Mouse (Mus musculus) frontal cortex, postnatal 36 days (tissue): ENCODE data around the gene Igfbp3.

ENCODE experiments used
- DNase-seq, 2 experiments: peaks; one replicate each; pipeline ENCODE4 v3.0.0; 2022; ENCODE audit warnings: low spot score in 2 of 2

The Igfbp3 gene

DNA sequence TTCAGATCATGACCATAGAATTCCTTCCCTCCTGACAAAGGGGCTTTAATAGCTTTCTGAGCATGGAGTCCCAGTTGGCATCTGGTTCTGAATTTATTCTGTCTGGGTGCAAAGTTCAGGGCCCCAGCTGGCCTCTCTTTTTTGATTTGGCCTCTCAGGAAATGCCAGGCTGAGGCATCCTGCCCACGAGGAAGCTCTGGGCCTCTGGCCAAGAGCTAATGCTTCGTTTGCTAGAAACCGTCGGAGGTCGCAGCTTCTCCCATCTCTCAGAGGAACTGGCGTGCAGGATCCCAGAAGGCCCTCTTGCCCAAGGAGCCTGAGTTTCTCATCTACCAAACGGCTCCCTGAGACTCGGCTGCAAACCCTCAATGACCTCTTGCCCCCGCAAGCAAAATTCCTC is 2.5 kb downstream of the Igfbp3 start:
- DNase-seq: no peak

DNA sequence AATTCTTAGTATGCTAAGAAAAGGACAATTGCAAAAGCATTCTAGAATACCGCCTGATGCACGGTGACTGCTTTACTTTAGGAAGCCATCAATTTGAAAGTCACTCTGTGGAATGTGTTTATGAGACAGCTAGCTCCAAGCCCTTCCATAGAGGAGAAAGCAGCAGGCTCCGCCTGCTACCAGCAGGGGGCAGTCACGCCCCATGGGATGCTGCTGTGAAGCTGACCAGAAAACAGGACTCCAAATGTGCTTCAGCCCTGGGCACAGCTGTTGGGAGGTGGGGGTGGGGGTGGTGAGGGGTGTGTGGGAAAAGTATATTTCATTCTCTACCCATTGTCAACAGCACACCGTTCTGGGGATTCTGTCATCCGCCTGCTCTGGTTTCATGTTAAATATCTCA is 3.4 kb downstream of the Igfbp3 start:
- DNase-seq: peak; percentile 77 to 82

- DNase-seq: no peak
These were observed 9.9 kb downstream of the Igfbp3 start for GRCm38 (mm10) chr11:7203846-7204245.

GRCm38 (mm10) chr11:7202206-7202605 is 11.5 kb downstream of the Igfbp3 start:
- DNase-seq: no peak

DNA sequence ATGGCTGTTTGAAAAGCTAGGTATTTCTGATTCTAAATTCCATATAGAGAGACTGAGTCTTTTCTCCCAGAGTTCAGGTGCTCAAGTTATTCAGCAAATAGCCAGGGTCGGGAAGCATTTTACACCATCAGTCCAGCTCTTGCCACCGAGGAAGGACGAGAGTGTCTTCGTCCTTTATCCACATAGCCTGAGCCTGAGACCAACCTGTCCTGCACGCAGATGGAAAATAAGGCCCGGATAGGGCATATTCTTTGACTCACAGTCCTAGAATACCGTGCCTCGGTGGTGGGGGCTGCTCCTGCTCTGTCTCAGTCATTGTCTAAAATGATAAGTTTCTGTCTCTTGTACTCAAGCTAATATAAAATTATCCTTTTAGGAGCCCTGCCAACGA is 13.3 kb downstream of the Igfbp3 start:
- no peak for DNase-seq

DNA sequence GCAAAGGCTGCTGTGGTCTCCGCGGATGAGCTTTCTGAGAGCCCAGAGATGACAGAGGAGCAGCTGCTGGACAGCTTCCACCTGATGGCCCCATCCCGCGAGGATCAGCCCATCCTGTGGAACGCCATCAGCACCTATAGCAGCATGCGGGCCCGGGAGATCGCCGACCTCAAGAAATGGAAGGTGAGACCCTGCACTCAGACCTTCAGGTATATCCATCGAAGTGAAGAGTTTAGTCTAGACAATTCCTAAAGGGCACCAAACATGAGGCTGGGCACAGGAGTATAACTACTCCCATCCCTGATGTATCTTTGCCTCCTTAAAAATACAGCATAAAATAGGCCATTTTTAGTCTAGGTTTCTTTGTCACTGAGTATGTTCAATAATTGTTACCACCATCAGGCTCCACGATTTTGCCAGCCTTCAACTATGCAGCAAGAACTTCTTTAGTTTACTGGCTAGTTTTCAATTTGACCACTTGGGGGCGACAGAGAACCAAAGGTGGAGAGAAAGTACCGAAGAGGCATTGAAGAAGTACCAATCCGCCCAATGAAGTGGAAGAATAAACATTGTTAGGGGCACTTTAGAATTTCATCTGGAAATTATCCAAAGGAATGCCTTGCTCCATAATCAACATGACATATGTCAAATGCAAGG is 13.9 kb downstream of the Igfbp3 start:
- DNase-seq: peak; percentile 55 to 60

- no peak for DNase-seq
These were observed 15.1 kb downstream of the Igfbp3 start for GRCm38 (mm10) chr11:7198481-7199256.

- no peak for DNase-seq
These were observed 15.7 kb downstream of the Igfbp3 start for GRCm38 (mm10) chr11:7198006-7198405.

GRCm38 (mm10) chr11:7197491-7197941 is 16.2 kb downstream of the Igfbp3 start, which contains the start of gene Igfbp1:
Gene Igfbp1 (plus strand): TSS chr11:7197782.
- no peak for DNase-seq

- DNase-seq: no peak
These were observed 18.4 kb downstream of the Igfbp3 start for GRCm38 (mm10) chr11:7195312-7195685.

DNA sequence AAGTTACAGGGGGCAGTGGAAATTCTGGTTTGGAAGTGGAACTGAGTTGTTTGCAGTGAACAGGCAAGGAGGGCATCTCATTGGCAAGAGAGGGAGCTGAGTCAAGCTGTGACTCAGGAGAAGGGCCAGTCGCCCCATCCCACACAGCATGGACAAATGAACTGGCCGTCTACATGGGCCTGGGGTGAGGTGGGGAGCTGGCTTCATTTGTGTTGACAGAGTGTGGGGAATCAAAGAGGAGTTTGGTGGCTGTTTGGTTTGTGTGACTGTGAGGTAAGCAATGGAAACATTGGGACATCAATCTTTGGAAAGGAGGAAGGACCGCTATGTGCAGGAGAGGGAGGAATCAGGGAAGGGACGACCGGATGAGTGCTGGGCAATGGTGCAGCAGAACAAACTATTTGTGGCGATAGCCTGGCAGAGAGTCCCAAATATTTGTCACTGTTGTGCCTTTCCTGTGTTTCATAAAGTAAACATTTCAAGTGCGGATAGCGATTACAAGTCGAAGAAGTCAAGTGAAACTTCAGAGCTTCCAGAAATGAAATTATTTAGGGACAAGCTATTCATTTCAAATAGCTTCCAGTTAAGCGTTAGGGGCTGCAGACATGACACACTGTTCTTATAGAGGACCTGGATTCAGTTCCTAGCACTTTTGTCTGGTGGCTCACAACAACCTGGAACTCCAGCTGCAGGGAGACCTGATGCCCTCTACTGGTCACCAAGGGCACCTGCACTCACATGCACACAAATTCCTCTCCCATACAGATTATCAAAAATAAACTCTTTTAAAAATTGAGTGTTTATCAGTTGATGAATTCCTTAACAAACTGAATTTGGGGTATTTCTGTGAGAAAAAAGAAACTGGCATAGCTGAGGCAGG is 19.1 kb downstream of the Igfbp3 start:
- no peak for DNase-seq

- DNase-seq: no peak
These were observed 20.6 kb downstream of the Igfbp3 start for GRCm38 (mm10) chr11:7193134-7193533.

GRCm38 (mm10) chr11:7192710-7193109 is 21.0 kb downstream of the Igfbp3 start:
- no peak for DNase-seq

- DNase-seq: no peak
These were observed 25.3 kb downstream of the Igfbp3 start, which contains the start of gene Gm11985 for GRCm38 (mm10) chr11:7188469-7188868. Gene Gm11985 (minus strand): TSS chr11:7188569.

DNA sequence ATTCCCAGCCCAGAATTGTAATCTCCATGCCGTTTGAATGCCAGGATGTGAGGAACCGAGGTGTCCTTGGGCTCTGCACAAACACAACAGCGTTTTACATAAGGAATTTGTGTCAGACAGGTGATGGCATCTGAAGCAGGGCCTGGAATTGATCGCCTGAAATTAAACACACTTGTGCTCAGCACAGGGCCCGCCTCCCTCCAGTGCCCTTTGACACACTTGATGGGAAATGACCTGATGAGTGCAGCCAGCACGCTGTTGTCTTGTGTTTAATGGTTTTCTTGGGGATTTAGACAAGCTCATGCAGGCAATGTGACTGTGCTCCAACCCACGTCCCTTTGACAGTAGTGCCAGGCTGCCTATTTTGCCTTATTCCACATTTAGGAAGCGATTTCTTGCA is 26.3 kb downstream of the Igfbp3 start:
- DNase-seq: no peak

GRCm38 (mm10) chr11:7184420-7184819 is 29.3 kb downstream of the Igfbp3 start:
- no peak for DNase-seq

- DNase-seq: no peak
These were observed 31.2 kb downstream of the Igfbp3 start for GRCm38 (mm10) chr11:7182409-7183042.

GRCm38 (mm10) chr11:7179276-7179675 is 34.4 kb downstream of the Igfbp3 start:
- no peak for DNase-seq

DNA sequence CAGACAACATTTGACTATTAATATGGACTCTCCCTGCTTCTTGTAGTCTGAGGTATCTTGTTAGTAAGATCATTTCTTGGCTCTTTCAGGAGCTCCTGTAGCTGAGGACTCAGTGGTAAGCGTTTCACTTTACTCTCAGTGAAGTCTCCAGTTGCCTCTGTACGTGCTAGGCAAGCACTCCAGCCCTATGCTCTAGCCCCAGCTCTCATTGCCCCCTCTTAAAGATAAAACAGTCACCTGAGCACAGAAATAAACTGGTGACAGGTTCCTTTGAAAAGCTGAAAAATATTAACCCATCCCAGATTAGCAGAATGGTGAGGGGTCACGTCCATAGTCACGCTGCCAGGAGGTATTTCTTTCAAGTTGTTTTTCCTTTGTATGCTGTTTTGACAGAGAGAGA is 35.0 kb downstream of the Igfbp3 start:
- no peak for DNase-seq

DNA sequence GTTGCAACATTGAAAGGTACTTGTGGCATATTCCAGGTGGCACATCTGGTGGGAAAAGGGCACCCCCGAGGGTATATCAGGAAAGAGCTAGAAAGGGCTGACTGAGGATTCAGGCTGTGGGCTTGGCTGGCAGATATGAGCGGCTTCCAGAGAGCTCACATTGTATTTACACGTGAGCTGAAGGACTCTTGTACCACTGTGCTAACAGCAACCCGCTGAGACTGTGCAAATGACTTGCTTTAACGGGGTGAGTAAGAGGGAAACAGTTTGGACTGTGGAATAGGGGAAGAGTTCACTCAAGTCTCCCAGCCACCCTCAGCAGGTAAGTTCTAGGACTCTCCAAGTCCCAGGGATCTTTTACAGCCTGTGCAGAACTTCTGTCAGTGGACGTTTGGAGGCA is 40.1 kb downstream of the Igfbp3 start:
- no peak for DNase-seq

DNA sequence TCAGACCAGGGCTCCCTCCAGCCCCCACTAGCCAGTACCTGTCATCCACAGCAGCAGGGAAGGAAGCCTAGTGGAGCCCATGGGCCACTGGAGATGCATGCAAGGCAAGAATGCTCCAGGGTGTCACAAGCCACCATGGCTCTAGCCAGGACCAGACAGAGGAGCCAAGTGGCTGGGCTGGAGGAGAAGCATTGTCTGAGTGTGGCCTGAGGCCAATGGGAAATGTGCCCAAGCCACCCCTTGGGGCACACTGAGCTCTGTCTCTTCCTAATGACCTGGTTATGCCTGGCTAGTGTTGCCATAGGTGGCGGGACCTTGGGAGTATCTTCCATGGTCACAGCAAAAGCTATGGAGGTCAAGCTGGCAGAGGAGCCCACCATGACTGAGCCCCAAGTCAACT is 44.1 kb downstream of the Igfbp3 start:
- DNase-seq: no peak

DNA sequence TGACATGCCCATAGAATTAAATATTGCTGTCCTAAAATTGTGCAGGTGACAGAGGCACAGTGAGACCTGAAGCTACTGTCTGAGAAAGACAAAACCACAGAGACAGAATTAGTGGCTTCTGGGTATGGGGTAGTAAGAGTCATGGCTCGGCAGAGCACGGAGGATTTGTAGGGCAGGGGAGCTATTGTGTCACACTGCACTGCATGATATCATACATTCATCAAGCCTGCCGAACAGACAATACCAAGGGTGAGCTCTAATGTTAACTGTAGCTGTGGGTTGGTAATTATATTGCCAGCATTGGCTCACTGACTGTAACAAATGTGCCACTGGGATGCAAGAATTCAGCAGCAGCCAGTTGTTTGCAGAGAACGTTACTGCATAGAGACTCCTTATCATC is 49.3 kb downstream of the Igfbp3 start:
- DNase-seq: no peak
